Mouse (Mus musculus): ENCODE measurements around the gene Arsa.
"Not testable (repeated sequence)": the region's sequence is repeated elsewhere in the genome, so short reads cannot be mapped to it uniquely, and the experiment has no call there.

Arsa gene

GRCm38 (mm10) chr15:89434136-89434535, 43.1 kb downstream of the Arsa start:
- no peak for TF ChIP-seq CTCF (conservative IDR thresholded peaks at IDR 0.05; ENCODE audit: low read length)
- TF ChIP-seq NANOG (IDR thresholded peaks at IDR 0.05; ENCODE audit: borderline replicate concordance, low read length), result no peak
- TF ChIP-seq POU5F1 (IDR thresholded peaks at IDR 0.05; ENCODE audit: borderline replicate concordance, low read length), result no peak
- peaks cover 13% of the 10 kb centered on the region for H3K27me3 ChIP-seq (ENCODE audit: insufficient read depth, low read length)
- no peaks in the 10 kb centered on the region for H3K9me3 ChIP-seq (ENCODE audit: low read length)
- peaks cover 20% of the 10 kb centered on the region for H3K4me1 ChIP-seq (replicated peaks; ENCODE audit: low read depth, low read length)
- no peak overlapping the region for H3K4me3 ChIP-seq (replicated peaks; ENCODE audit: low read length)
- no peaks in the 10 kb centered on the region for H3K36me3 ChIP-seq (ENCODE audit: insufficient read depth, low read length)

DNA sequence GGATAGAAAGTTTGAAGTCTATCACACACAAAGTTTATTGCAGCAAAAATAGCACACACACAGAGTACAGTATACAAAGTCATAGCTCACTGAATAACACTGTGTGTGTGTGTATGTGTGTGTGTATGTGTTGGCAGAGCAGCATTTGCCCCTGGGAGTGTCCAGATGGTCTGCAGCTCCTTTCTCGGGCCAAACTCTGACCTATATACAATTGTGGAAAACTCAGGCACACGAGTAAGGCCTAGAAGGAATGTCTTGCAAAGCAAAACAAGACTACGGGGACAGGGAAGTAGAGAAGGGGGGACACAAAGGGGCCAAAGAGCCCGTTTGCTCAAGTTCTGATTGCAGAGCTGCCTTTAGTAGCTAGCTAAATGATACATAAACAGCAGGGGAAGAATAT, 44.3 kb downstream of the Arsa start:
- TF ChIP-seq POU5F1 (IDR thresholded peaks at IDR 0.05; ENCODE audit: borderline replicate concordance, low read length), result no peak
- no peak for TF ChIP-seq CTCF (conservative IDR thresholded peaks at IDR 0.05; ENCODE audit: low read length)
- TF ChIP-seq NANOG (IDR thresholded peaks at IDR 0.05; ENCODE audit: borderline replicate concordance, low read length), result no peak
- Histone ChIP-seq H3K36me3 (ENCODE audit: insufficient read depth, low read length) (peaks cover 3% of the 10 kb centered on the region), H3K4me1 (replicated peaks; ENCODE audit: low read depth, low read length) (peaks cover 31% of the 10 kb centered on the region), H3K27me3 (ENCODE audit: insufficient read depth, low read length) (peaks cover 5% of the 10 kb centered on the region), H3K9me3 (ENCODE audit: low read length) (no peaks in the 10 kb centered on the region), H3K4me3 (replicated peaks; ENCODE audit: low read length) (no peak overlapping the region)

- H3K4me3 ChIP-seq (replicated peaks; ENCODE audit: low read length), result no peak overlapping the region
- H3K4me1 ChIP-seq (replicated peaks; ENCODE audit: low read depth, low read length), result peaks cover 37% of the 10 kb centered on the region
- peaks cover 14% of the 10 kb centered on the region for H3K36me3 ChIP-seq (ENCODE audit: insufficient read depth, low read length)
- H3K9me3 ChIP-seq (ENCODE audit: low read length), result no peaks in the 10 kb centered on the region
- TF ChIP-seq NANOG (IDR thresholded peaks at IDR 0.05; ENCODE audit: borderline replicate concordance, low read length) (no peak), POU5F1 (IDR thresholded peaks at IDR 0.05; ENCODE audit: borderline replicate concordance, low read length) (no peak), CTCF (conservative IDR thresholded peaks at IDR 0.05; ENCODE audit: low read length) (no peak)
- peaks cover 5% of the 10 kb centered on the region for H3K27me3 ChIP-seq (ENCODE audit: insufficient read depth, low read length)
These were observed 45.4 kb downstream of the Arsa start for GRCm38 (mm10) chr15:89431806-89432205.

DNA sequence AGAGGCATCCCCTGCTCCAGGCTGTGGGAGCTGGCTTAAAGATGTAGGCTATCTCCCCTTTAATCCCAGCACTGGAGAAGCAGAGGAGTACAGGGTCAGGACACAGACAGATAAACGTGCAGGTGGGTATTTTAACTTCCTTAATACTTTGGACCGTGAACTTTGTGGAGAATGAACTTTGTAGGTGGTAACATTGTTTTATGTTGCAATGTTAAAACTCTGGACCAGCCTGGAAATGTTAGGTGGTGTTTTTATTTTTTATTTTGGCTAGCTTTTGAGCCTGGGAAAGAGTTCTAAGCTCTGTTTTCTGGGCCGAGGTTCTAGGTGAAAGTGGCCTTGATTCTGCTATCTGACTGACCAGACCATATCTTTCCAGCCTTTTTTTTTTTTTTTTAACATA, 46.0 kb downstream of the Arsa start:
- peaks cover 42% of the 10 kb centered on the region for H3K4me1 ChIP-seq (replicated peaks; ENCODE audit: low read depth, low read length)
- peaks cover 20% of the 10 kb centered on the region for H3K36me3 ChIP-seq (ENCODE audit: insufficient read depth, low read length)
- H3K27me3 ChIP-seq (ENCODE audit: insufficient read depth, low read length), result peaks cover 5% of the 10 kb centered on the region
- no peaks in the 10 kb centered on the region for H3K9me3 ChIP-seq (ENCODE audit: low read length)
- no peak overlapping the region for H3K4me3 ChIP-seq (replicated peaks; ENCODE audit: low read length)
- no peak for TF ChIP-seq CTCF (conservative IDR thresholded peaks at IDR 0.05; ENCODE audit: low read length)
- no peak for TF ChIP-seq POU5F1 (IDR thresholded peaks at IDR 0.05; ENCODE audit: borderline replicate concordance, low read length)
- no peak for TF ChIP-seq NANOG (IDR thresholded peaks at IDR 0.05; ENCODE audit: borderline replicate concordance, low read length)

DNA sequence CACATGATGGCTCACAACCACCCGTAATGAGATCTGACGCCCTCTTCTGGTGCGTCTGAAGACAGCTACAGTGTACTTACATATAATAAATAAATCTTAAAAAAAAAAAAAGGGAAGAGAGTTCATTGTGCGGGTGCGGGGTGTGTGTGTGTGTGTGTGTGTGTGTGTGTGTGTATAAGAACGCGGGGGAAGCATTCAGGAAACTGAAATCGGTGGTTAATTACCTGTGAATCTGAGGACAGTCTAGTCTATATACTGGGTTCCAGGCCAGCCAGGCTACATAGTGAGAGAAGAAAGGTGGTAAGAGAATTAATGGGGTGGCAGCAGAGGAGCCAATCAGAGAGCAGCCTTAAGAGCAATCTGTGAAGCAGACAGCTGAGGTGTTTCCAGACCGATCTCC, 46.5 kb downstream of the Arsa start:
- not testable (repeated sequence) for H3K27me3 ChIP-seq (ENCODE audit: insufficient read depth, low read length); H3K9me3 ChIP-seq (ENCODE audit: low read length); H3K4me3 ChIP-seq (replicated peaks; ENCODE audit: low read length)
- Histone ChIP-seq H3K36me3 (ENCODE audit: insufficient read depth, low read length) (peaks cover 22% of the 10 kb centered on the region), H3K4me1 (replicated peaks; ENCODE audit: low read depth, low read length) (peaks cover 47% of the 10 kb centered on the region)

DNA sequence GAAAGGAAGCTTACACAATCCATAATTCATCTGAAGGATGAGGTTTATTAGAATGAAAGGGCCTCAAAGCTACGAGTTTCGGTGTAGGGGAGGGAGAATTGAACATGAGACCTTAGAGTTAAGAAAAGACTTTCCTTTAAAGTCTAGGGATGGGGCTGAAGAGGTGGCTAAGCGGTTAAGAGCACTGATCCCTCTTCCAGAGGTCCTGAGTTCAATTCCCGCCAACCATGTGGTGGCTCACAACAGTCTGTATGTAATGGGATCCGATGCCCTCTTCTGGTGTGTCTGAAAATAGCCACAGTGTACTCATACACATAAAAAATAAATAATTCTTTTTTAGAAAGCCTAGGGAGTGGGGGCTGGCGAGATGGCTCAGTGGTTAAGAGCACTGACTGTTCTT, 46.9 kb downstream of the Arsa start:
- peaks cover 5% of the 10 kb centered on the region; the same call in 1 of the 2 replicates for H3K27me3 ChIP-seq (ENCODE audit: insufficient read depth, low read length)
- TF ChIP-seq NANOG (IDR thresholded peaks at IDR 0.05; ENCODE audit: borderline replicate concordance, low read length) (no peak), CTCF (conservative IDR thresholded peaks at IDR 0.05; ENCODE audit: low read length) (no peak), POU5F1 (IDR thresholded peaks at IDR 0.05; ENCODE audit: borderline replicate concordance, low read length) (no peak)

GRCm38 (mm10) chr15:89429352-89430221, 47.6 kb downstream of the Arsa start, which contains the start of the genes C730034F03Rik, Gm44502 and Chkb:
TSS of gene C730034F03Rik (plus strand) at chr15:89429589.
TSS of gene Gm44502 (minus strand) at chr15:89429696.
TSS of gene Chkb (minus strand) at chr15:89429908.
- TF ChIP-seq POU5F1 (IDR thresholded peaks at IDR 0.05; ENCODE audit: borderline replicate concordance, low read length) (no peak), NANOG (IDR thresholded peaks at IDR 0.05; ENCODE audit: borderline replicate concordance, low read length) (no peak), CTCF (conservative IDR thresholded peaks at IDR 0.05; ENCODE audit: low read length) (no peak)
- peak within 1 kb of the TSS; percentile 92 for H3K4me3 ChIP-seq (replicated peaks; ENCODE audit: low read length)

More for the DNA sequence above, 46.9 kb downstream of the Arsa start:
- Histone ChIP-seq H3K4me3 (replicated peaks; ENCODE audit: low read length) (peak overlapping the region; percentile 92), H3K9me3 (ENCODE audit: low read length) (no peaks in the 10 kb centered on the region), H3K36me3 (ENCODE audit: insufficient read depth, low read length) (peaks cover 22% of the 10 kb centered on the region), H3K4me1 (replicated peaks; ENCODE audit: low read depth, low read length) (peaks cover 52% of the 10 kb centered on the region)

DNA sequence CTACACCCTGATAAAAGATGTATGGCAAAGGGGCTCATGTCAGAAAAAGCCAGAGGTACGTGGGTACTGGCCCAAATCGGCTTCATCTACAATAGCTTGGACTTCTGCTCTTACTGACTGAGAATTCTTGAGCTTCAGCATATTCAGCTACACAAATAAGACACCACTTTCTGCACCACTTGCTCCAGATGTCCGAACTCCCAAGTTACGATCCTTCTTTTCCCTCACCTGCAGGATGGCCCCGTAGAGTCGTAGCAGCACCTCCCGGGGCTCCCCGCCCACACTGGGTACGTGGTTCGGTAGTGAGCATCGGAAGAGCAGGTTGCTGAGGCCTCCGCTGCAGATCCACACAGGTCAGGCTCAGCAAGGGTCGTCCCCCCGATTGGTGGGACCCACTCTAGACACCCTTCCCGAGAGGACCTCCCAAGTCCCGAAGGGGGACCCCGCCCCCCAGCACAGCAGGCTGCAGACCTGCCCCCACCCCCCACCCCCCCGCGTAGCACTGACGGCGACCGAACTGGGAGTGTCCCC, 48.3 kb downstream of the Arsa start:
- peaks cover 22% of the 10 kb centered on the region for H3K36me3 ChIP-seq (ENCODE audit: insufficient read depth, low read length)
- peaks cover 10% of the 10 kb centered on the region; the same call in 1 of the 2 replicates for H3K27me3 ChIP-seq (ENCODE audit: insufficient read depth, low read length)
- no peaks in the 10 kb centered on the region for H3K9me3 ChIP-seq (ENCODE audit: low read length)
- H3K4me3 ChIP-seq (replicated peaks; ENCODE audit: low read length), result peak overlapping the region; percentile 92
- TF ChIP-seq NANOG (IDR thresholded peaks at IDR 0.05; ENCODE audit: borderline replicate concordance, low read length), result no peak
- TF ChIP-seq POU5F1 (IDR thresholded peaks at IDR 0.05; ENCODE audit: borderline replicate concordance, low read length), result no peak
- TF ChIP-seq CTCF (conservative IDR thresholded peaks at IDR 0.05; ENCODE audit: low read length), result no peak
- H3K4me1 ChIP-seq (replicated peaks; ENCODE audit: low read depth, low read length), result peaks cover 54% of the 10 kb centered on the region

More at GRCm38 (mm10) chr15:89429352-89430221, 47.6 kb downstream of the Arsa start, which contains the start of the genes C730034F03Rik, Gm44502 and Chkb:
- Histone ChIP-seq H3K4me1 (replicated peaks; ENCODE audit: low read depth, low read length) (peaks cover 57% of the 10 kb centered on the region), H3K27me3 (ENCODE audit: insufficient read depth, low read length) (peaks cover 5% of the 10 kb centered on the region; the same call in 1 of the 2 replicates), H3K36me3 (ENCODE audit: insufficient read depth, low read length) (peaks cover 22% of the 10 kb centered on the region), H3K9me3 (ENCODE audit: low read length) (no peaks in the 10 kb centered on the region)

All from E14TG2a.4 (cell line).